Mouse (Mus musculus): ENCODE data around the gene Smim12.

- TF ChIP-seq CTCF (IDR thresholded peaks at IDR 0.05; ENCODE audit: extremely low read depth, insufficient read length, insufficient replicate concordance, low read depth, low read length) (no peak), POLR2A (IDR thresholded peaks at IDR 0.05; ENCODE audit: low read depth, low read length) (no peak)
These were observed 48.9 kb upstream of the Smim12 start for GRCm38 (mm10) chr4:127194477-127195269.

Measured in small intestine, adult 2 months (tissue).